Mouse (Mus musculus): ENCODE data around the gene Prkcq. TPM values are rescaled to one million over a fixed set of nuclear protein-coding genes. Genes with fewer than 3 reads are reported as not detected.

Gene Prkcq
- polyA plus RNA-seq, 1 experiment = 48.4 TPM

- no peak for DNase-seq
- H3K4me3 ChIP-seq (ENCODE audit: control insufficient read depth, insufficient read depth, low read length) = peak overlapping the region; percentile 15; the same call in 1 of the 2 replicates
- peak overlapping the region; percentile 89 for H3K27ac ChIP-seq (ENCODE audit: control insufficient read depth, insufficient read depth, low read length)
- no peaks in the 10 kb centered on the region for H3K27me3 ChIP-seq (ENCODE audit: control insufficient read depth, insufficient read depth, low read length)
- peaks cover 43% of the 10 kb centered on the region for H3K4me1 ChIP-seq (replicated peaks; ENCODE audit: control insufficient read depth, insufficient read depth, low read length)
- H3K36me3 ChIP-seq (ENCODE audit: control insufficient read depth, insufficient read depth, low read length) = no peaks in the 10 kb centered on the region
- no peak for TF ChIP-seq POLR2A (IDR thresholded peaks at IDR 0.05; ENCODE audit: control insufficient read depth, extremely low read depth, insufficient read depth, low read length, poor library complexity)
- TF ChIP-seq CTCF (IDR thresholded peaks at IDR 0.05; ENCODE audit: borderline replicate concordance, control insufficient read depth, extremely low read depth, insufficient read depth, low read length, poor library complexity) = no peak
- WGBS = 5% methylated on average over 12 of the region's 12 CpGs
Observed at GRCm38 (mm10) chr2:11192281-11193098, 20.6 kb downstream of the Prkcq start.

DNA sequence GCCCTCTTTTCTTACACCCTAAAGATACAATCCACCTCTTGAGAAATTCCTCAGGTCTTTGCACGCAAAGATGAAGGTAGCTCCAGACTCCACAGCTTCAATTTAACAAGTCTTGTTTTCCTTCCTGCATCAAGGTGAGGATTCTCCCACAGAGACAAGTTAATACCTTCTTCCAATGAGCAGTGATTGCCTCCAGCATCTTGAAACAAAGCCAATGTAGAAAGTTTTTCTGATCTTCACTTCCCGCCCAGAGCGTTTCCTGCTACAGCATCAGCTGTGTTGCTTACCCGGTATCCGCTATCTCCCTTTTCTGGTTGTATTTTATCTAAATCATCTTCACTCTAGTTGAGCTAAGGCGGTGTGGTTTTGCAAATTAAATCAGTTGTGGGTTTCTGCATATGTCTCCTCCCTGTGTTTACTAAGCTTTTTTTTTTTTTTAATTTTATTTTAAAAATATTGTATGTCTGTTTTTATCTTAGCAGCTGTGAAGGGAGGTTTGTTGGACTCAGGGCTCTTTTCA is 21.3 kb downstream of the Prkcq start:
- H3K36me3 ChIP-seq (ENCODE audit: control insufficient read depth, insufficient read depth, low read length) = no peaks in the 10 kb centered on the region
- WGBS = 5% methylated on average over 6 of the region's 6 CpGs
- peaks cover 39% of the 10 kb centered on the region for H3K4me1 ChIP-seq (replicated peaks; ENCODE audit: control insufficient read depth, insufficient read depth, low read length)
- DNase-seq = peak; percentile 64
- TF ChIP-seq POLR2A (IDR thresholded peaks at IDR 0.05; ENCODE audit: control insufficient read depth, extremely low read depth, insufficient read depth, low read length, poor library complexity) = no peak
- H3K27ac ChIP-seq (ENCODE audit: control insufficient read depth, insufficient read depth, low read length) = peak overlapping the region; percentile 89; the same call in 1 of the 2 replicates
- H3K4me3 ChIP-seq (ENCODE audit: control insufficient read depth, insufficient read depth, low read length) = no peak overlapping the region
- no peaks in the 10 kb centered on the region for H3K27me3 ChIP-seq (ENCODE audit: control insufficient read depth, insufficient read depth, low read length)

DNA sequence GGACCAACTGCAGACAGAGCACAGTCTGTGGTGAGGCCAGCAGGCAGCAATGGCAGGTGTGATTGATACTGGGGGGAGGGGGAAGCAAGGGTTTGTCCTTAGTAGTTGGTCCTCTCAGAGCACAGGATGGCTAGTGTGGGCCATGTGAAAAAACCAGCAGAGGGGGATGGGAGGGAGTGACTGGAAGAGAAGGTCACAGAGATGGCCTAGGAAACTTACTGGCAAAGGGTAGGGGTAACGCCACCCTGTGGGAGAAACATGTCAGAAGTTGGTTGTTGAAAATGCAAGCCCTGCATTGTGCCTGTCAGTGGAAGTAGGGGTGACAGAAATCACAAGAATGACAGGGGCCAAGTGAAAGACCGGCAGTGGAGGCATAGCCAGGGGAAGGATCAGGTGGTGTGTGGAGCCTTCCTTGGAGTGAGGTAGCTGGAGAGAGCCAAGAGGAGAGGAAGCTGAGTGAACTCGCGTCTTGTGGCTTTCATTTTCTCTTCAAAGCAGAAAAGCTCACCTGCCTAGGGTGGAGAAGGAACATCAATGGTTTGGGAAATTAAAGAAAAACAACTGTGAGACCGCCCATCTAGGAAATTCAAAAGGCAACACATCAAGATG is 22.9 kb downstream of the Prkcq start:
- Histone ChIP-seq H3K27me3 (ENCODE audit: control insufficient read depth, insufficient read depth, low read length) (no peaks in the 10 kb centered on the region), H3K4me1 (replicated peaks; ENCODE audit: control insufficient read depth, insufficient read depth, low read length) (peaks cover 28% of the 10 kb centered on the region), H3K36me3 (ENCODE audit: control insufficient read depth, insufficient read depth, low read length) (no peaks in the 10 kb centered on the region), H3K27ac (ENCODE audit: control insufficient read depth, insufficient read depth, low read length) (peak overlapping the region; percentile 92), H3K4me3 (ENCODE audit: control insufficient read depth, insufficient read depth, low read length) (peak overlapping the region; percentile 32)
- WGBS = 15% methylated on average over 5 of the region's 5 CpGs
- DNase-seq = no peak
- no peak for TF ChIP-seq CTCF (IDR thresholded peaks at IDR 0.05; ENCODE audit: borderline replicate concordance, control insufficient read depth, extremely low read depth, insufficient read depth, low read length, poor library complexity)
- TF ChIP-seq POLR2A (IDR thresholded peaks at IDR 0.05; ENCODE audit: control insufficient read depth, extremely low read depth, insufficient read depth, low read length, poor library complexity) = no peak

GRCm38 (mm10) chr2:11196071-11196470 is 24.2 kb downstream of the Prkcq start:
- no peak for DNase-seq
- 88% methylated on average over 2 of the region's 2 CpGs for WGBS
- Histone ChIP-seq H3K4me3 (ENCODE audit: control insufficient read depth, insufficient read depth, low read length) (no peak overlapping the region), H3K27ac (ENCODE audit: control insufficient read depth, insufficient read depth, low read length) (no peak overlapping the region; the same call in 1 of the 2 replicates), H3K27me3 (ENCODE audit: control insufficient read depth, insufficient read depth, low read length) (no peaks in the 10 kb centered on the region), H3K36me3 (ENCODE audit: control insufficient read depth, insufficient read depth, low read length) (no peaks in the 10 kb centered on the region), H3K4me1 (replicated peaks; ENCODE audit: control insufficient read depth, insufficient read depth, low read length) (peaks cover 27% of the 10 kb centered on the region)
- TF ChIP-seq POLR2A (IDR thresholded peaks at IDR 0.05; ENCODE audit: control insufficient read depth, extremely low read depth, insufficient read depth, low read length, poor library complexity) (no peak), CTCF (IDR thresholded peaks at IDR 0.05; ENCODE audit: borderline replicate concordance, control insufficient read depth, extremely low read depth, insufficient read depth, low read length, poor library complexity) (no peak)

GRCm38 (mm10) chr2:11196952-11197559 is 25.1 kb downstream of the Prkcq start:
- TF ChIP-seq CTCF (IDR thresholded peaks at IDR 0.05; ENCODE audit: borderline replicate concordance, control insufficient read depth, extremely low read depth, insufficient read depth, low read length, poor library complexity) (no peak), POLR2A (IDR thresholded peaks at IDR 0.05; ENCODE audit: control insufficient read depth, extremely low read depth, insufficient read depth, low read length, poor library complexity) (no peak)
- H3K4me1 ChIP-seq (replicated peaks; ENCODE audit: control insufficient read depth, insufficient read depth, low read length) = peaks cover 23% of the 10 kb centered on the region
- H3K27ac ChIP-seq (ENCODE audit: control insufficient read depth, insufficient read depth, low read length) = no peak overlapping the region
- no peaks in the 10 kb centered on the region for H3K27me3 ChIP-seq (ENCODE audit: control insufficient read depth, insufficient read depth, low read length)
- no peak overlapping the region for H3K4me3 ChIP-seq (ENCODE audit: control insufficient read depth, insufficient read depth, low read length)
- DNase-seq = no peak
- no peaks in the 10 kb centered on the region for H3K36me3 ChIP-seq (ENCODE audit: control insufficient read depth, insufficient read depth, low read length)
- 52% methylated on average over 5 of the region's 5 CpGs for WGBS

DNA sequence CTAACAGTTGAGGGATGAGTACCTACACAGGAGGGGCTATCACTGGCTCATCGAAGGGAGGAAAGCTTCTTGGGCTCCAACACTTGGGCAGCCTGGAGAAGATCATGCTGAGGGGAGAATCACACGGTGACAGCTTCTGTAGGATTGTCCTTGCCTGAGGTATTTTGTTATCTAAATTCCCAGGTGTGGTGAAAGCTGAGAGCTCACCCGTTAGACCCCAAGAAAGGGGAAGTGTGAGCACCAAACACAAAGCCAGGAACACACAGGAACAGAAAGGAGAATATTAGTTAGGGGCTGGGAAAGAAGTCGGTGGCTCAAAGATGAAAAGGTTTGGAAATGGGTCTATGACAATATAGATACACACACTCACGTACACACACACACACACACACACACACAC is 27.7 kb downstream of the Prkcq start:
- peaks cover 31% of the 10 kb centered on the region for H3K4me1 ChIP-seq (replicated peaks; ENCODE audit: control insufficient read depth, insufficient read depth, low read length)
- H3K4me3 ChIP-seq (ENCODE audit: control insufficient read depth, insufficient read depth, low read length) = no peak overlapping the region
- H3K27ac ChIP-seq (ENCODE audit: control insufficient read depth, insufficient read depth, low read length) = no peak overlapping the region
- 34% methylated on average over 5 of the region's 5 CpGs for WGBS
- no peaks in the 10 kb centered on the region for H3K36me3 ChIP-seq (ENCODE audit: control insufficient read depth, insufficient read depth, low read length)
- no peak for TF ChIP-seq CTCF (IDR thresholded peaks at IDR 0.05; ENCODE audit: borderline replicate concordance, control insufficient read depth, extremely low read depth, insufficient read depth, low read length, poor library complexity)
- H3K27me3 ChIP-seq (ENCODE audit: control insufficient read depth, insufficient read depth, low read length) = no peaks in the 10 kb centered on the region
- no peak for DNase-seq

Data from thymus, adult 2 months (tissue).